Mouse (Mus musculus) liver, embryonic 14.5 days (tissue): ENCODE measurements at regions not wholly inside any gene's neighbourhood (a gene's known extent, or its start where the extent isn't known, plus 50 kb on each side); places are given as distances from the start of the nearest gene placed in this dataset.

Source experiments
- ATAC-seq: fragments of 200-750 bp; cut with Nextera tagmentation; 2 replicates; pipeline ENCODE4 v1.8.0; 2017; ENCODE audit warnings: moderate number of reproducible peaks, mild to moderate bottlenecking, moderate library complexity; ENCODE audit not compliant: insufficient read depth
- DNase-seq, 3 experiments: peaks; one replicate each; pipeline ENCODE4 v3.0.0-alpha.2; 2012 to 2013; ENCODE audit warnings: low read depth in 3 of 3, low spot score in 3 of 3
- H3K27ac ChIP-seq: fragments of 300-500 bp; sonication (generic); 2 replicates; pipeline ENCODE4 v1.5.1; 2014; ENCODE audit warnings: moderate library complexity, mild to moderate bottlenecking, control low read depth, inconsistent platforms
- H3K27me3 ChIP-seq: fragments of 300-500 bp; sonication (generic); 2 replicates; pipeline ENCODE4 v1.6.1; 2014; ENCODE audit warnings: mild to moderate bottlenecking, low read length, moderate library complexity; ENCODE audit not compliant: control insufficient read depth, insufficient read depth
- H3K36me3 ChIP-seq: fragments of 300-500 bp; sonication (generic); replicated peaks from 2 replicates; pipeline ENCODE4 v1.6.1; 2014; ENCODE audit warnings: low read depth; ENCODE audit not compliant: control insufficient read depth, insufficient read depth
- H3K4me1 ChIP-seq, 2 experiments: fragments of 200-500 bp in 1 of 2; fragments of 300-500 bp in 1 of 2; sonication (generic) in 1 of 2; replicated peaks; 2 replicates each; pipeline ENCODE4 v1.6.1; 2012 to 2014; ENCODE audit warnings: antibody characterized with exemption in 1 of 2, inconsistent platforms in 1 of 2, low read length in 1 of 2; ENCODE audit not compliant: control insufficient read depth in 2 of 2, insufficient read depth in 2 of 2
- H3K4me2 ChIP-seq: fragments of 300-500 bp; sonication (generic); 2 replicates; pipeline ENCODE4 v1.6.1; 2014; ENCODE audit warnings: low read depth, mild to moderate bottlenecking, control low read depth, moderate library complexity
- H3K4me3 ChIP-seq, 2 experiments: fragments of 200-500 bp in 1 of 2; fragments of 300-500 bp in 1 of 2; sonication (generic) in 1 of 2; 2 replicates each; pipeline ENCODE4 v1.5.1; 2012 to 2014; ENCODE audit warnings: low read depth in 2 of 2, low read length in 2 of 2, mild to moderate bottlenecking in 2 of 2, control low read depth in 1 of 2, inconsistent platforms in 1 of 2, moderate library complexity in 1 of 2; ENCODE audit not compliant: insufficient read depth in 1 of 2
- H3K9ac ChIP-seq: fragments of 300-500 bp; sonication (generic); replicated peaks from 2 replicates; pipeline ENCODE4 v1.6.1; 2014; ENCODE audit warnings: mild to moderate bottlenecking, control low read depth, moderate library complexity
- H3K9me3 ChIP-seq: fragments of 300-500 bp; sonication (generic); 2 replicates; pipeline ENCODE4 v1.6.1; 2016; ENCODE audit warnings: low read length, mixed read lengths; ENCODE audit not compliant: control insufficient read depth
- CTCF ChIP-seq: IDR thresholded peaks from 2 replicates; pipeline ENCODE4 v1.5.1; 2016; ENCODE audit warnings: antibody characterized with exemption, low read depth, control low read depth
- EP300 ChIP-seq: IDR thresholded peaks from 2 replicates; pipeline ENCODE4 v1.6.1; 2016; ENCODE audit warnings: antibody characterized with exemption, low read depth
- WGBS: fragments of 180-500 bp; shearing (Covaris S2); extraction: QIAGEN DNeasy Blood & Tissue Kit; methylation state at CpG from one replicate; pipeline ENCODE4 v1.1.7; 2014; ENCODE audit not compliant: insufficient replicate concordance; 5-methylcytosine and 5-hydroxymethylcytosine counted together

GRCm38 (mm10) chr9:61075071-61075470 is 280.7 kb downstream of the Uaca start:
- H3K4me3 ChIP-seq: no peak overlapping the region
- no peaks in the 10 kb centered on the region for H3K9me3 ChIP-seq
- WGBS: 60% methylated on average over 4 of the region's 4 CpGs
- TF ChIP-seq CTCF: no peak
- TF ChIP-seq EP300: no peak
- DNase-seq (no peak), ATAC-seq (no peak)
- H3K27me3 ChIP-seq: no peaks in the 10 kb centered on the region
- H3K9ac ChIP-seq: no peak overlapping the region
- H3K4me2 ChIP-seq: no peak overlapping the region
- no peaks in the 10 kb centered on the region for H3K36me3 ChIP-seq
- H3K27ac ChIP-seq: no peak overlapping the region
- no peaks in the 10 kb centered on the region for H3K4me1 ChIP-seq

GRCm38 (mm10) chr9:61077181-61077580 is 282.8 kb downstream of the Uaca start:
- DNase-seq (no peak), ATAC-seq (no peak)
- Histone ChIP-seq H3K36me3 (no peaks in the 10 kb centered on the region), H3K4me2 (no peak overlapping the region), H3K4me3 (no peak overlapping the region), H3K27me3 (no peaks in the 10 kb centered on the region), H3K4me1 (no peaks in the 10 kb centered on the region), H3K9ac (no peak overlapping the region), H3K9me3 (no peaks in the 10 kb centered on the region), H3K27ac (no peak overlapping the region)
- WGBS: 59% methylated on average over 2 of the region's 2 CpGs
- TF ChIP-seq CTCF (no peak), EP300 (no peak)

GRCm38 (mm10) chr9:61077807-61078206 is 283.5 kb downstream of the Uaca start:
- TF ChIP-seq CTCF: no peak
- no peak for TF ChIP-seq EP300
- Histone ChIP-seq H3K9me3 (no peaks in the 10 kb centered on the region), H3K4me3 (no peak overlapping the region), H3K27ac (no peak overlapping the region), H3K27me3 (no peaks in the 10 kb centered on the region), H3K4me1 (no peaks in the 10 kb centered on the region), H3K4me2 (no peak overlapping the region), H3K9ac (no peak overlapping the region), H3K36me3 (no peaks in the 10 kb centered on the region)
- WGBS: 52% methylated on average over 4 of the region's 4 CpGs
- no peak for ATAC-seq
- no peak for DNase-seq

- Histone ChIP-seq H3K9me3 (no peaks in the 10 kb centered on the region), H3K4me3 (no peak overlapping the region), H3K4me1 (no peaks in the 10 kb centered on the region), H3K9ac (no peak overlapping the region), H3K4me2 (no peak overlapping the region), H3K36me3 (no peaks in the 10 kb centered on the region), H3K27ac (no peak overlapping the region), H3K27me3 (no peaks in the 10 kb centered on the region)
- TF ChIP-seq CTCF (no peak), EP300 (no peak)
- no peak for ATAC-seq
- no peak for DNase-seq
- WGBS: 69% methylated on average over 16 of the region's 16 CpGs
Measured at GRCm38 (mm10) chr9:61081474-61082021, 287.2 kb downstream of the Uaca start.

- Histone ChIP-seq H3K4me2 (no peak overlapping the region), H3K9ac (no peak overlapping the region), H3K4me1 (no peaks in the 10 kb centered on the region), H3K4me3 (no peak overlapping the region), H3K27me3 (no peaks in the 10 kb centered on the region), H3K27ac (no peak overlapping the region), H3K9me3 (no peaks in the 10 kb centered on the region), H3K36me3 (no peaks in the 10 kb centered on the region)
- no peak for ATAC-seq
- no peak for DNase-seq
- 59% methylated on average over 13 of the region's 13 CpGs for WGBS
- TF ChIP-seq EP300 (no peak), CTCF (no peak)
Measured at GRCm38 (mm10) chr9:61084655-61085230, 287.4 kb upstream of the Tle3 start.
